Mouse (Mus musculus) cerebellum, postnatal 4 days (tissue): ENCODE results near the gene Flt3l.
"Not testable (repeated sequence)": the region's sequence is repeated elsewhere in the genome, so short reads cannot be mapped to it uniquely, and the experiment has no call there.

Source experiments
- DNase-seq, 2 experiments: peaks; one replicate each; pipeline ENCODE4 v3.0.0; 2022; ENCODE audit warnings: low spot score in 2 of 2, mixed read lengths in 1 of 2

Gene Flt3l

GRCm38 (mm10) chr7:45135993-45136567 lies at the start of gene Flt3l, which contains the start of gene Gm45713:
Gene Flt3l (minus strand): TSS chr7:45136432.
Gene Gm45713 (minus strand): TSS chr7:45136231.
- peak; percentile 78 to 91 for DNase-seq

DNA sequence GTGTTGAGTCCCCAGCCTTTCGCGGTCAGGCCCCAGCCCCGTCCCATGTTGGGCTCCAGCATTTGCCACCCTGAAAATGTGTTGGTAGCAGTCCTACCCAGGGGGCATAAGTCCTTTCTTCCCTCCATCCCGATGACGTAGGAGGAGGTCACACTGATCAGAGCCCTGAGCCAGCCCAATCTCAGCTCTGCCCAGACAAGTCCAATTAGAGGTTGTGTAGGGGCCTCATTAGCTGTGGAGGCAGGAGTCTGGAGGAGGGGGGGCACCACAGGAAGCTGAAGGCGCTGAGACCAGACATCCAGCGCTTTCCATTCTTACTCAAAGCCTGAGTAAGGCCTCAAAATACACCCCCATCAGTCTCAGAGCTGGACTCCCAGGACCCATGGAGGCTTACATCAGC lies 49.7 kb upstream of the Flt3l start:
- no peak for DNase-seq

DNA sequence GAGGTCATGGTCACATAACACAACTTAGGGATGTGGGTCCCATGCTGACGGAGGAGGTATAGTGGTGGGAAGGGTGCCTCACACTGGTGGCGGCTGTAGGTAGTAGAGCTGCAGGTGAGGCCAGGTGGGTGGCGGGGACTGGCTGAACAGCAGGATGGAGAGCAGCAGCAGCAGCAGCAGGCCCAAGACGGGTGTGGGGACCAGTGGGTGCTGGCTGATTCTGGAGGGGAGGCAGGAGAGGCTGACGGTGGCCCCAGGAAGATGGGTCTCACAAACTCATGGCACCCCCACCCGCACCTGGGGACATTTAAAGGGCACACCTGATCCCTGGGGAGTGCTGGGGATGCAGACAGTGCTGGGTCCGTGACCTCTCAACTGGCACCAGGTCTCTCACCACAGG lies 47.4 kb upstream of the Flt3l start:
- no peak for DNase-seq

DNA sequence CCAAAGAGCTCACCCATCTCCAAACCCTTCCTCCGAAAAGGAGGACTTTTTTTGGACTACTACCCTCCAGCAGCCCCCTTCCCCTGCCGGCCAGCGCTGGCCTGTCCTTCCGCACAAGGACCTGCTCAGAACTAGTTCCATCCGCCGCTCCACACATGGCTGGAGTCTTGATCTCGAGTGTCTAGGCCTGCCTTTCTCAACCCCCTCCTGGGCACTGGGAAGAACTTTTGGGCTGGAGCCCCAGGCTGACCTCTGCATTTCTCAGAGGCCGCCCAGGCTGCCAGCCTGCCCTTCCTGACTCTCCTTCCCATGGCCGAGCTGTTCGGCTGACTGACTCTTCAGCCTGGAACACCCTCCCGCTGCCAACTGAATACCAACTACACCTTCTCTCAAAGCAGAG lies 46.4 kb upstream of the Flt3l start:
- DNase-seq: no peak

GRCm38 (mm10) chr7:45182199-45182601 lies 46.0 kb upstream of the Flt3l start:
- DNase-seq: peak; percentile 52 to 71

GRCm38 (mm10) chr7:45181540-45181939 lies 45.3 kb upstream of the Flt3l start:
- DNase-seq: no peak

DNA sequence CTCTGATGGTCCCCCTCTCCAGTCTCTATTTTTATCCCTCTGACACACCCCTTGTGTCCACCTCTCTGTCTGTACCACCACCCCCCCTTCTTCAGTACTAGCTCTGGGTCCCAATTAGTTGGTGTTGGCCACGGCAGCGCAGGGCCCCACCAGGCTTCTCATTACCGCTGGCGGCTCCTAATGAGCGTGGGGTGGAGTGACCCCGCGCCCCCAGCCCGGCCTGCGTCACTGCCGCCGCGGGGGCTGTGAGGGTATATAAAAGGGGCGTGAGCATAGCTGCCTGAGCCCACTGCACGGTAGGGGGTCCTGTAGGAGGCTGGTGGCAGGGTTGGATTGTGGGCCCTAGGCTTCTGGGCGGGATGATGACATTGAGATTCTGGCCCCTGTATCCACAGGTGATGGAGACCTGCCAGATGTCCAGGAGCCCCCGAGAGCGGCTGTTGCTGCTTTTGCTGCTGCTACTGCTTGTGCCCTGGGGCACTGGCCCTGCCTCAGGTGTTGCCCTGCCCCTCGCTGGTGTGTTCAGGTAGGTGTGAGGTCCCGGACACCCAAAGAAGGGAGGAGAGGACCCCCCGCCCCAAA lies 44.8 kb upstream of the Flt3l start, which contains the start of gene Pth2:
Gene Pth2, plus strand, starts transcription at position 100 of the 582 bp plus-strand sequence.
- no peak for DNase-seq

DNA sequence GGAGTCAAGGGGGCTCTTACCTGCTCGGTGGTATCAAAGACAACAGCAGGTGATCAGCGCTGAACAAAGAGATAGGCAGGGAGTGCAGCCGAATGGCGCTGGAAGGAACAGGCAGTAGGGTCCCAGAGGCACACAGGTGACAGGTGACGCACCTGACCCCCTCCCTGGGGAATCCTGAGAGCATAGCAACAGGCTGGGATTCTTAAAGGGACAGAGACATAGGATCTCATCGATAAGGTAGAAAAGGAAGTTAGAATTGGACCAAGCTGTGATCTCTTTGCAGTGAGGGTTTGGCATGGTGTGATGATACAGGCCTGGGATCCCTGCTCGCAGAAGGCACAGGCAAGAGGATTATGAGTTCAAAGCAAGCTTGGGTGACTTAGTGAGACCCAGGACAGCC lies 43.2 kb upstream of the Flt3l start, which contains the start of gene Gfy:
Gene Gfy, minus strand, starts transcription at position 101 of the 400 bp plus-strand sequence.
- DNase-seq: no peak

DNA sequence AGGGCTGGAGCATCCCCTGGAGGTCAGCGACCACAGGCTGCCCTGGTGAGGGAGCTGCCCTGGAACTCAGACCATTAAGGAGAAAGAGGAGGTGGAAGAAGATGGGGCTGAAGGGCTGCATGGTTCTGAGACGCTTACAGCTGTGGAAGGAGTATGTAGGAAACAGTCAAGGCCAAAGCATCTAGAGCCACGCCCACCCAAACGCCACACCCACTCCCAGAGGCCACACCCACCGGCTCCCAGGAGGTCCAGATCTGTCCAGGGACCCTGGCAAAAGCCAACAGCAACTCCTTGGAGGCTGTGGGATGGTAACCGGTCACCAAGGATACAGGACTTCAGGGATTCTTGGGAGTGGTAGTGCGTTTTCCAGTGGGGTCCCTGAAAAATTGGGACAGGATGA lies 42.3 kb upstream of the Flt3l start:
- DNase-seq: no peak

GRCm38 (mm10) chr7:45176356-45176755 lies 40.1 kb upstream of the Flt3l start:
- no peak for DNase-seq

DNA sequence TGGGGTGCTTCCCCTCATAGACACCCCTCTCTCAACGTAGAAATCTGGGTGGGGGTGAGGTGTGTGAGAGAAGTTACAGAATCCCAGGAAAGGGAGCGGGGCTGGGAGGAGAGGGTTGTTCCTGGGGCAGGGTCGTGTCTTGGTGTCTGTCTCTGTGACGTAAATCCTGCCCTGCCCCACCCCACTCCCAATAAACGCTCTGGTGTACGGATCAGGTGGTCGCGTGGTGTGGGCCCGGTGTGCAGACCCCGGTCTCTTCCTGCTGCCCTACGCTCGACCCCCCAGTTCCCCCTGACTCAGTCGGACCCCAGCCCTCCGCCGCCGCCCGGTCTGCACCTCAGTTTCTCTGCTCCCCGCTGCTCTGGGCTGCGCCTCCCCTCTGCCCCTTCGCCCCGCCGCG lies 39.7 kb upstream of the Flt3l start:
- DNase-seq: no peak

DNA sequence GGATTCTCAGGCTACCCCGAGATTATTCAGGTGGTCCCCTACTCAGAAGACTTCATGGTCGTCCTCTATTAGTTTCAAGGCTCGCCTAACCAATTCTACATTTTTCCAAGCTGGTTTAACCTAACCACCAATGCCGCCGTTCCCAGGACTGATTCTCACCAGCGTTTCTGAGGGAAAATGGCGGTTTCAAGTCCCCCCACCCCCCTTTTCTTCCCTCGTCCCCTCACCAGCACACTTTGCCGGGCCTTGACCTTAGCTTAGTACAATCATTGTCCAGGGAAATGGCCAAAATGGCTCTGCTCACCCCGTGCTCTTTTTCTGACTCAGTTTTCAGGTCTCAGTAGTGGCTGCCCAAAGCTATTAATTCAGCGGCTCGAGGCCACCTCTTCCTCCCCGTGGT lies 39.2 kb upstream of the Flt3l start:
- DNase-seq: no peak

DNA sequence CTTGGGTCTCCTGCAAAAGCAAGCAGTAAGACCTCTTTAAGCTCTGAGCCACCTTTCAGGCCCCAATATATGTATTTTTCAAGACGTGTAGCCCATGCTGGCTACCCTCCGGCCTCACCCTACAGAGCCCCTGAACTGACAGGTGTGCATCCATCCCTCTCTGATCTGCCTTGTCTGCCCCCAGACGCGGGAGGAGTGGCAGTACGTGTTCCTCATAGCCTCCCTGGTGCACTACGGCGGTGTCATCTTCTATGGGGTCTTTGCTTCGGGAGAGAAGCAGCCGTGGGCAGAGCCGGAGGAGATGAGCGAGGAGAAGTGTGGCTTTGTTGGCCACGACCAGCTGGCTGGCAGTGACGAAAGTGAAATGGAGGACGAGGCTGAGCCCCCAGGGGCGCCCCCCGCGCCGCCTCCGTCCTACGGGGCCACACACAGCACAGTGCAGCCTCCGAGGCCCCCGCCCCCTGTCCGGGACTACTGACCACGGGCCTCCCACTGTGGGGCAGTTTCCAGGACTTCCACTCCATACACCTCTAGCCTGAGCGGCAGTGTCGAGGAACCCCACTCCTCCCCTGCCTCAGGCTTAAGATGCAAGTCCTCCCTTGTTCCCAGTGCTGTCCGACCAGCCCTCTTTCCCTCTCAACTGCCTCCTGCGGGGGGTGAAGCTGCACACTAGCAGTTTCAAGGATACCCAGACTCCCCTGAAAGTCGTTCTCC lies 38.5 kb upstream of the Flt3l start:
- no peak for DNase-seq

GRCm38 (mm10) chr7:45173772-45174171 lies 37.5 kb upstream of the Flt3l start:
- not testable (repeated sequence) for DNase-seq

- no peak for DNase-seq
These were observed 36.7 kb upstream of the Flt3l start for GRCm38 (mm10) chr7:45172974-45173373.

DNA sequence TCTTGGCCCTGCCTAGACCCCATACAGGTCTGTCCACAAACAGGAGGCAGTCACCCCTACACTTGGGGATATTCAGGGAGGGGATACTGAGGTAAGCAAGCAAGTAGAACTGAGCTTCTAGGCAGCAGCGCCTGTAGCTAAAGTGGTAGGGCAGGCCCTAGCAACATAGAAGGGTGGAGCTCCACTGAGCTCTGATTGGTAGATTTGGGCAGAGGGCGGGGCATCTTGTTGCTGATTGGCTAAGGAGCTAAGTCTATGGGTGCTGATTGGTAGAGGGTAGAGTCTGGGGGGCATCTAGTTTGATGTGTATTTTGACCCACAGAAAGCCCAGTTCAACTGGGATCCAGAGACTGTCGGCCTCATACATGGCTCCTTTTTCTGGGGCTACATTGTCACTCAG lies 33.3 kb upstream of the Flt3l start:
- DNase-seq: no peak

DNA sequence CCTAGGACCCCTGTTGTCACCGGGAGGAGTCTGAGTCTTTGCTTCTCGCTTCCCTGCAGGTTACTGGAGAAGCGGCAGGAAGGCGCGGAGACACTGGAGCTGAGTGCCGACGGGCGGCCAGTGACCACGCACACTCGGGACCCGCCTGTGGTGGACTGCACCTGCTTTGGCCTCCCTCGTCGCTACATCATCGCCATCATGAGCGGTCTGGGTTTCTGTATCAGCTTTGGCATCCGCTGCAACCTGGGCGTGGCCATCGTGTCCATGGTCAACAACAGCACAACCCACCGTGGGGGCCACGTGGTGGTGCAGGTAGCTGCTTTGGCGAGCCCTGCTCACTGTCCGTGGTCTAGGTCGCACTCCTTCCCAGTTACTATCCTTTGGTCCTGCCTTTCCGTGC lies 32.4 kb upstream of the Flt3l start:
- DNase-seq: no peak

DNA sequence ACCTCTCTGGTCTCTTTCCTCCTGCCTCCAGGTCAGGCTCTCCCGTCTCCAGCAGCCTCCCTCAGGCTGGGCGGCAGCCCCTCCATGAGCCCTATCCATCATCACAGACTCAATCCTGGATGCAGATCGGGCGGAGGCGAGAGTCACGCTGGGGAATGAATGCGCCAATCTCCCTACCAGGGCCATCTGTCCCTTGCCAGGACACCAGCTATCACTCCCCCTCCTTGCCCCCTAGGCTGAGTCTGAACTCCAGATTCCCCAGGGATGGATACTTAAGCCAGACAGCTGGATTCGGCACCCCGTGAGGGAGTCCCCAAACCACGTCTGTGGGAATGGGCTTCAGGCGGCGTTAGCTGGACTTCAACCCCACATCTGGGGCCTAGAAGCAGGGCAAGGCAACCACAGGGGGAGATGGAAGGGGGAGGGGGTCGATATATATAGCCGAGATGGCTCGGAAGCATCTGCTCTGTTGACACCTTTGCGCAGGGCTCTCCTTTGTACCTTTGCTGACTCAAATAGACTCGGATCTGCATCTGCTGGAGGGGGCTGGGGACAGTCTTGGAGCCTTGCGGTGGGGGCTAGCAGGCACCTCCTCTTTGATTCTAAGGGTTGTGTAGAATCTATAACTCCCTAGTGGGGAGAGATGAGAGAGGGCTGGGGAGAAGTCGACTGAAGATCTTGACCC lies 31.7 kb upstream of the Flt3l start:
- no peak for DNase-seq

DNA sequence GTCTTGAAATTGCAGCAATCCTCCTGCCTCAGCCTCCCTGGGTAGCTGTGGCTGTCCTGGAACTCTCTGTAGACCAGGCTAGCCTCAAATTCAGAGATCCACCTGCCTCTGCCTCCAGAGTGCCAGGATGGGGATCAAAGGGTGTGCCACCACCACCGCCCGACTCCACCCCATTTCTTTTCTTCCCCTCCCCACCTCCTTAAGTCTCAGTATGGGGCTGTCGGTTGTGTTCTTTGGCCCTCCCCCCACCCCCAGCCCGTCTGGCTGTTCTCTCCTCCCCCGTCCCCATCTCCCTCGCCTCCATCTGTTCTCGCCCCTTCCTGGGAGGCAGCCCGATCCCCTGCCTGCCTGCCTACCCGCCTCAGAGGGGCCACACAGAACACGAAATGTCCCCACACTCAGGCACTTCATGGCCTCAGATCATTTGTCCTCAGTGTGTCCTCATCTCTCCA lies 30.7 kb upstream of the Flt3l start:
- DNase-seq: no peak

- no peak for DNase-seq
These were observed 29.5 kb upstream of the Flt3l start for GRCm38 (mm10) chr7:45165701-45166100.

DNA sequence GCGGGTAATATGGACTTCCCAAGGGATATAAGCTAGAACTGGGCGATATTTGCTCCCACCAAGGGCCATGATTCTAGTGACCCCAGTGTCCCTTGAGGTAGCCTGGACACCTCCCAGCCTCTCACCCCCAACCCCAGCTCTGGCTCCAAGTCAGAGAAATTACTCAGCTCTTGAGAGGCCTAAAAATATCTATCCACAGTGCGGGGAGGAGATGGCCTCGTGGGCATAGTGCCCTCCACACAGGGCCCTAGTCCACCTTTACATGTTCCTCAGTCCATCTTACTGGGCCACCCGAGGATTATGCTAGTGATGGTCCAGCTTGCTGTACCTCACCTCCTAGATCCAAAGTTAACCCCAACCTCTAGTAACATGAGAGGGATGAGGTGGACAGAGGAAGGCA lies 28.6 kb upstream of the Flt3l start:
- DNase-seq: no peak

GRCm38 (mm10) chr7:45163735-45164490 lies 27.7 kb upstream of the Flt3l start, which contains the start of gene Slc17a7:
Gene Slc17a7 (plus strand): TSS chr7:45163949.
- DNase-seq: no peak
